Mouse (Mus musculus): ENCODE measurements around the gene Edc4.

DNA sequence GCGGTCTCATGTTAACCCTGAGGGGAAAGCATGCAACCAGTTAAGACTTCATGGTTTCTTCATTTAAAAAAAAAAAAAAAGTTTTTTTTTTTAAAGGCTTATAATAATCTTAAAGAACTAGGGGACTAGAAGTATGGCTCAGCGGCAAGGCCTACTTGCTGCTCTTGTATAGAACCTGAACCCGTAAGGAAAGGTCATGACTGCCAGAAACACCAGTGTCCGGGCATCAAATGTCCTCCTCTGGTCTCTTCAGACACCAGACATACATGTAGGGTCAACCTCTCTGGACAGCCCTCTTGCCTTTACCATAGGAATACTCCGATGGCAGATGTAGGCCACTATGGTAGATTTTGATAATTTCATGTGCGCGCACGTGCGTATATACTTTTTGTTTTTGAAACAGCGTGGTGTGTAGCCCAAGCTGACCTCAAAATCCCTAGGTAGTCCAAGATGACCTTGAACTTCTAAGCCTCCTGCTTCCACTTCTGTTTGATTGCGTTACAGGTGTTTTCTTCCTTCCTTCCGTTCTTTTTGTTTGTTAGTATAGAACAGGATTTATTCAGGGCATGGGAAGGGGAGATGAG is 28.4 kb upstream of the Edc4 start:
- TF ChIP-seq POLR2A (IDR thresholded peaks at IDR 0.05; ENCODE audit: low read depth, low read length) (no peak), MYC (IDR thresholded peaks at IDR 0.05; ENCODE audit: low read depth, low read length) (no peak), EP300 (IDR thresholded peaks at IDR 0.05; ENCODE audit: low read length) (no peak), TCF12 (IDR thresholded peaks at IDR 0.05; ENCODE audit: low read depth, low read length) (no peak), CTCF (conservative IDR thresholded peaks at IDR 0.05 in 1 of 2, IDR thresholded peaks at IDR 0.05 in 1 of 2; ENCODE audit: low read depth in 2 of 2, low read length in 2 of 2) (no peak), MAFK (IDR thresholded peaks at IDR 0.05; ENCODE audit: insufficient replicate concordance, low read length) (no peak), HCFC1 (IDR thresholded peaks at IDR 0.05; ENCODE audit: low read depth, low read length) (no peak), USF2 (conservative IDR thresholded peaks at IDR 0.05; ENCODE audit: low read depth, low read length) (no peak), MEF2A (IDR thresholded peaks at IDR 0.05; ENCODE audit: borderline replicate concordance, low read depth, low read length) (no peak), UBTF (IDR thresholded peaks at IDR 0.05; ENCODE audit: low read depth, low read length) (no peak), MAX (IDR thresholded peaks at IDR 0.05; ENCODE audit: low read length) (no peak), USF1 (IDR thresholded peaks at IDR 0.05; ENCODE audit: low read depth, low read length) (no peak), POLR2AphosphoS2 (IDR thresholded peaks at IDR 0.05; ENCODE audit: low read depth, low read length) (no peak), CHD1 (IDR thresholded peaks at IDR 0.05; ENCODE audit: low read depth, low read length) (no peak)

All from CH12.LX (cell line).